Mouse (Mus musculus) G1E (cell line): ENCODE results near the gene Gprc5a.

ENCODE experiments used
- CTCF ChIP-seq: IDR thresholded peaks from 2 replicates; pipeline ENCODE4 v1.5.1; 2012; ENCODE audit warnings: low read depth, low read length, inconsistent platforms, mixed read lengths
- GATA1 ChIP-seq: IDR thresholded peaks from 2 replicates; pipeline ENCODE4 v1.6.1; 2012; ENCODE audit warnings: borderline replicate concordance, low read length, inconsistent platforms, mixed read lengths

- no peak for TF ChIP-seq CTCF
- TF ChIP-seq GATA1: no peak
Observed at GRCm38 (mm10) chr6:135112411-135113113, 47.1 kb downstream of the Gprc5a start.
